Mouse (Mus musculus) small intestine, adult 2 months (tissue): Measurements from ENCODE around the gene Grn.

Source experiments
- CTCF ChIP-seq: fragments of 200-500 bp; IDR thresholded peaks from 2 replicates; pipeline ENCODE4 v1.5.1; 2012; ENCODE audit warnings: low read depth, mild to moderate bottlenecking, control low read depth, inconsistent platforms, low read length, moderate library complexity, mixed read lengths; ENCODE audit not compliant: insufficient replicate concordance, insufficient read length; ENCODE audit errors: extremely low read depth
- POLR2A ChIP-seq: fragments of 200-500 bp; IDR thresholded peaks from 2 replicates; pipeline ENCODE4 v1.6.1; 2012; ENCODE audit warnings: low read depth, mild to moderate bottlenecking, control low read depth, inconsistent platforms, low read length, moderate library complexity

GRCm38 (mm10) chr11:102425555-102426316 lies 4.4 kb upstream of the Grn start:
- TF ChIP-seq POLR2A (no peak), CTCF (no peak)
